Mouse (Mus musculus) neural tube, embryonic 15.5 days (tissue): Measurements from ENCODE around the gene Samd11. TPM values are rescaled to one million over a fixed set of nuclear protein-coding genes. Genes with fewer than 3 reads are reported as not detected.

Source experiments
- microRNA-seq: library from miRNA; unstranded; fragments of <30 nt; microRNA quantifications from one replicate; pipeline ENCODE4, GENCODE M21; 2017
- polyA plus RNA-seq: library from polyadenylated mRNA; unstranded; fragments of >200 nt; fragmentation: Nextera tagmentation; extraction: Ambion mirVana; gene quantifications from 2 replicates; pipeline ENCODE4 v1.2.1, GENCODE M21; 2015

Gene Samd11
- polyA plus RNA-seq, 1 experiment from 2014 or later, result 1.7 TPM

Small RNA genes lying within 50 kb of the gene (microRNA-seq; reads per million reads assigned to microRNA genes)
- 1.4 reads per million for gene Mir7658

Other genes starting within 250 kb of the Samd11 start
- gene Tnfrsf4, start 241.8 kb downstream of the Samd11 start, polyA plus RNA-seq, result 0.19 and 0.89 TPM in 2 replicates
- 1.8 and 3.3 TPM in 2 replicates for gene Tnfrsf18, start 229.5 kb downstream of the Samd11 start, polyA plus RNA-seq
- 0.64 TPM in 1 of 2 replicates, not detected in the other for gene Ttll10, start 196.2 kb downstream of the Samd11 start, polyA plus RNA-seq
- 23.5 and 27.3 TPM in 2 replicates for gene 9430015G10Rik, start 145.7 kb downstream of the Samd11 start, polyA plus RNA-seq
- 0.37 and 0.43 TPM in 2 replicates for gene Rnf223, start 125.1 kb downstream of the Samd11 start, polyA plus RNA-seq
- 87.2 and 100 TPM in 2 replicates for gene Agrn, start 58.2 kb downstream of the Samd11 start, polyA plus RNA-seq
- 3.2 and 9.7 TPM in 2 replicates for gene Isg15, start 54.8 kb downstream of the Samd11 start, polyA plus RNA-seq
- gene AW011738, start 52.4 kb downstream of the Samd11 start, polyA plus RNA-seq, result 4.2 and 6.2 TPM in 2 replicates
- gene Perm1, start 39.8 kb downstream of the Samd11 start, polyA plus RNA-seq, result 2.3 and 2.8 TPM in 2 replicates
- gene Plekhn1, start 20.8 kb downstream of the Samd11 start, polyA plus RNA-seq, result 27.2 and 28.7 TPM in 2 replicates
- 50.4 and 61.6 TPM in 2 replicates for gene Noc2l, start 19.6 kb downstream of the Samd11 start, polyA plus RNA-seq
- gene Vmn2r-ps159, start 75.4 kb upstream of the Samd11 start, polyA plus RNA-seq, result not detected in 2 replicates